Mouse (Mus musculus) erythroblast, embryonic 14.5 days (primary cell): ENCODE data around the gene Iapp.

Source experiments
- GATA1 ChIP-seq: IDR thresholded peaks from 2 replicates; pipeline ENCODE4 v1.6.1; 2012; ENCODE audit warnings: low read length, inconsistent platforms, mixed read lengths
- TAL1 ChIP-seq: IDR thresholded peaks from 3 replicates; pipeline ENCODE4 v1.6.1; 2012; ENCODE audit warnings: low read length, inconsistent platforms, mixed read lengths

DNA sequence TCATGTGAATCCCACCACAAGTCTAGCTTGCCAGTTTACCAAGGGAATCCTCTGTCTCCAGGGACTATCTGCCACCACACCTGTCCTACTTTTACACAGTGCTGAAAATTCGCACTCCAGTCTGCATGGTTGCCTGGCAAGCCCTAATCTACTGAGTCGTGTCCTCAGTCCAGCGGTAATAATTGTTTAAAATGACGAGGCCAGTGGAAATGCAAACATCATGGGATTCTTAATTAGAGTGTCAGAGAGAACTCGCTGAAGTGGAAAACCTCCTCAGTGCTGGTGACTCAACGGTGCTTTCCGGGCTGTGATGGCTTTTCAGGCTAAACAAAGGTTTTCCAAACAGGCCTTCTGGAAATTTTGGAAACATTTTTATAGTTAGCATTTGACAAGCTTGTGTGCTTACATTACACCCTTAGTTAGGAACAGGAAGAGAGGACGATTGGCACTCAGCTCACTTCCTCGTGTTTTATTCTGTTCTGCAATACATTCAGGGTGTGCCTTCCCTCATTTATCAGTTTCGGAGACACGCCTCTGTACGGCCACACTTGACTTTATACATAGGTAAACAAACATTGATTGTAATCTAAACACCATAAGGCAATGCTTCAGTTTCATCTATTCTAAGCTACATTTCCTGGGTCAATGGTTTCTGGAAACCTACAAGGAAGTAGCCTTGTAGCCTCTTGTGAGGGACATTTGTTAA is 8.7 kb upstream of the Iapp start:
- TF ChIP-seq TAL1 (no peak), GATA1 (no peak)
